Mouse (Mus musculus) urinary bladder, adult 2 months (tissue): Measurements from ENCODE around the gene Brd1. TPM values are rescaled to one million over a fixed set of nuclear protein-coding genes. Genes with fewer than 3 reads are reported as not detected.
"Not testable (repeated sequence)": the region's sequence is repeated elsewhere in the genome, so short reads cannot be mapped to it uniquely, and the experiment has no call there.

Experiments
- DNase-seq: peaks from one replicate; pipeline ENCODE4 v3.0.0; 2022; ENCODE audit warnings: low spot score
- polyA plus RNA-seq: library from polyadenylated mRNA; depleted of rRNA; stranded (reverse); fragments of >200 nt; gene quantifications from 2 replicates; pipeline ENCODE4 v1.2.3, GENCODE M21; 2012

Gene Brd1
- polyA plus RNA-seq, 1 experiment = 13.7 TPM

GRCm38 (mm10) chr15:88730717-88731116 lies 3.3 kb downstream of the Brd1 start:
- no peak for DNase-seq

GRCm38 (mm10) chr15:88727204-88727603 lies 6.8 kb downstream of the Brd1 start:
- DNase-seq = no peak

DNA sequence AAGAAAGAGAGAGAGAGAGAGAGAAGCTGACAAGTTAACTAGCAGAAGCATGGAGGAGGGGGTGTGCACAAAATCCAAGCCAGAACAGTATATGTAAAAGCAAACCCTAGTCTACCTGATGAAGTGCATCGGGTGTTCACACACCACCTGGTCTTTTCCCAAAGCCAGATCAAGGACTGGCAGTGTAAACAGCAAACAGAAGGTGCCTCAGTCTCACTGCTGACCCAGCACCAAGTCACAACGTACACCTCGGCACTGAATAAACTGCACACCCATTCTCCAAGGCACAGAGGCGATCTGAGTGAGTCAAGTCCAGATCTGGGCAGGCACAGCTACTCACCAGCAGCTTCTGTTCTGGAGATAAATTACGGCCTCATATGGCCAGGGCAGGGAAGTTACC lies 9.0 kb downstream of the Brd1 start:
- no peak for DNase-seq

DNA sequence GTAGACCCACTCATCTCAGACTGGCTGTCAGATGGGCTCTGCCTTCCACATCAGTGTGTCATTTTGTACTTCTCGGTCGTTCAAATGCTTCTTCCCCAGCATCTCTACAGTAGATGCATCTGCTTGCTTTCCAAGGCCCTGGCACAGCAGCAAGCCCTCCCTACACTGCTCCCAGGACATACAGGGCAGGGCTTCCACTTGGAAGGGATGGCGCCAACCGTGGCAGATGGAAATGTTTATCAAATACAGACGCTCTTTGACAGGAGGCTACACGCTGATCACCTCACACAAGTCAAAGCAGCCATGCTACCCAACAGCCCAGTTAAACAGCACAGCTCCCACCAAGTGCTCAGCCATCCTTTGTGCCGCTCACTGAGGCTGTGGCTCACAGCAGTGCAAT lies 9.7 kb downstream of the Brd1 start:
- DNase-seq = no peak

GRCm38 (mm10) chr15:88723205-88723604 lies 10.8 kb downstream of the Brd1 start:
- no peak for DNase-seq

GRCm38 (mm10) chr15:88717239-88717638 lies 16.8 kb downstream of the Brd1 start:
- DNase-seq = no peak

DNA sequence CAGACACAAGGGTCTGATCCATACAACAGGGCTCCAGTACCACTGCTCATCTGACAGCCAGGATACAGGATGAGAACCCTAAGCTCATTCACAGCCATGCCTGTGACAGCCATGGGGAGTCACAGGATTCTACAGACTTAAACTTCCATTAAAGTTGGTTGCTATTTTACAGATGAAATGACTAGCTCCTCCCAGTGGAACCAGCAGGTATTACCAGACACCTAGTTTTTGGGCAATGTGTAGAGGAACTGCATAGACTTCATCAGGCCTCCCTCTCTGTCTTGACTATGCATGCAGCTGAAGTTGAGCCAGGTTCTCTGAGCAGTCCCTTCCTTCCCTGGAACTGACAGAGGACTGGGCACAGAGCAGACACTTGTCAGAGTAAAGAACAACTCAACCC lies 17.7 kb downstream of the Brd1 start:
- no peak for DNase-seq

DNA sequence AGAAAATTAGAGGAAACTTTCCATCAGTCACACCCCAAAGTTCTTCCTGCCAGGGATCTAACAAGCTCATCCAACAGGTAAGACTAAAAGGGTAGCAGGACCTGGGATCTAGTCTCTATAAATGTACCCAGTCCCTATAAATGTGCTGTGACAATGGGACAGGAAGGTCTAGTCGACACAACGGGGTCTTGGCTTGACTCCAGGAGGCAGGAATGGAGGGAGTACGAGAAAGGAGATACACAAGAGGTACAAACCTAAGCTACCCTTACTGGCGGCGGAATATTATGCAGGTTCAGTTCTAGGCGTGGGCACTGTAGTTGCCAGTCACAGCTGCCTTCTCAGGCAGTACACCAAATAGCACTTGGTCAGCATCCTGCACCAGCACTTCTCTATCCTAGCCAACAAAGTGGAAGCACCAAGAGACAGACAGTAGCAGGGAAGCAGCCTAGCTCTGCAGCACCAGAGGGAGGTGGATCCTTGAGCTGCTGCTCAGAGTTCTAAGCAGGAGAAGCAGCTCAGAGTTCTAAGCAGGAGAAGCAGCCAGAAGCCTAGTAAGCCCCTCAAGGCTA lies 19.9 kb downstream of the Brd1 start:
- DNase-seq = no peak

DNA sequence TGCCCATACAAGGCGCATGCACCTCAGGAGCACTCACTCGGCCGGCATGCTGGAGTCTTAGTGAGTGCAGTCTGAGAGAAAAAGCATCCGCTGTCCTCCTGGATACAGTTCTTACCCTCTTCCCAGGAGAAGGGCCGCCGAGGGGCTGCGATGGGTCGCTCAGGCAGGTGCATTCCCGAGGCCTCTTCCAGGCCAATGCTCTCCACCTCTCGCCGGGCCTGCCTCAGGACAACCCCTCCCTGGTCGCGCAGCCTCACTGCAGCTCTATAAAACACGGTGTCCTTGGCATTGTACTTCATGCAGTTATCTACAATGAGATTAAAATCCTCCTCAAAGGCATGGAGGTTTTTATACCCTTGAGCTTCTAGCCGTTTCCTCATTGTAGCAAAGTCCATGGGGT lies 21.5 kb downstream of the Brd1 start:
- DNase-seq = no peak

GRCm38 (mm10) chr15:88709878-88710277 lies 24.2 kb downstream of the Brd1 start:
- DNase-seq = no peak

DNA sequence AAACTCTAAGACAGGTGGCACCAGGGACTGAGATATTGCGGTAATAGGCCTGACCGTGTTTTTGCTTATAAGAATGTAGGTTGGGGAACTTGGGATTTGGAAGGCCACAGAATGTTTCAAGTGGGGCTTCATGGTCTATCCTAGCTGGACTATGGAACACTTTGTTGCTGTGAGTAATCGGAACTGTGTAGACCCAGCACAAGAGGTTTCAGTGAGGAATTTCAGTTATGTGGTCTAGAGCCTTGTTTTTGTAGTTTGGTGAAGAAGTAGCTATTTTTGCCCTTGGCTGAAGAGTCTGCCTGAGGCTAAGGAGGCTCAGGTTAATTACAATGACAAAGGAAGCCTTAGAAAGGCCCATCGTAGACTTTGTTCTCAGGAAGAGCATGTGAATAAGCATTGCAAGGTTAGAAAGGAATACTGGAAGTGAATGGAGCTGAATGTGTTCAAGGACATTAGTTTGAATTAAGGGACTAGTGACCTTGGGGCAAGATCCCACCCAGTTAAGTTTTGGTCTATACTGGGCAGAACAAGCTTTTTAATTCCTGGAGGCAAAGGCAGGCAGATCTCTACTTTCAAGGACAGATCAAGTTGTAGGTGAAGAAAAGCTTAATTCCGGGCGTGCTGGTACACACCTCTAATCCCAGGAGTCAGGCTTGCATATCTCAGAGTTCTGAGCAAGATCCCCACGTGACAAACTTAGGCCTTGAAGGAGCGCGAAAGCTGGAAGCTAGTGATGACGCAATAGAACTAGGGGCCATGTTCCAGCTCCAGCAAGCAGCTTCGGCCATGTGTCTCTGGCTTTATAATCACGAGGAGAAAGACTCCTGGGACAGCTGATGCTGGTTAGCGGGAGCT lies 25.1 kb downstream of the Brd1 start:
- no peak for DNase-seq

DNA sequence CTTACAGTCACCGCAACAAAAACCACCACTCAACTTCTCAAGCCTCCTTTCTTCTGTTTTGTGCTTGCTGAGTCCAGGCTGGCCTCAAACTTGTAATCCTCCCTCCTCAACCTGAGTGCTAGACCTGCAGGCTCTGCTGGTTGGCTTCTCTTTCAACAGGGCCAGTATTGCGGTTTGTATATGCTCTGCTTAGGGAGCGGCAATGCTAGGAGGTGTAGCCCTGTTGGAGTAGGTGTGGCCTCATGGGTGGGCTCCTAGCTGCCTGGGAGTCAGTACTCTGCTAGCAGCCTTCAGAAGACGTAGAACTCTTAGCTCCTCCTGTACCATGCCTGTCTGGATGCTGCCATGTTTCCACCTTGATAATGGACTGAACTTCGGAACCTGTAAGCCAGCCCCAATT lies 25.8 kb downstream of the Brd1 start:
- no peak for DNase-seq

GRCm38 (mm10) chr15:88706987-88707386 lies 27.0 kb downstream of the Brd1 start:
- not testable (repeated sequence) for DNase-seq

DNA sequence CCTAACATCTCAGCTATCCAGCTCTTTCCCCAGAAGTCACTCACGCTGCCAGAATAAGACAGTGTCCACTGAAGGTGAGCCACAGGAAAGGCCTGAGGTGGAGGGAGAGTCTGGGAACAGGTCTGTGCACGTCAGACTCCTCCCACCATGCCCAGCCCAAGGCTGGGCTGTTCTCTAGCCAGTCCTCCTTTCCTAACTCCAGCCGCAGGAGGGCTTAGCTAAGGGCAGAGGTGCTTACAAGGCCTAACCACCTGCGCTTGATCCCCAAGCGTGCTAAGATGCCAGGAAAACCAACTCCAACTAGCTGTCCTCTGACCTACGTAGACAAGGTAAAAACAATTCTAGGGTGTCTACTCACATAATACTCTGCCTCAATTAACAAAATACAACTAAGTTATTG lies 27.7 kb downstream of the Brd1 start:
- DNase-seq = no peak

GRCm38 (mm10) chr15:88704284-88704683 lies 29.7 kb downstream of the Brd1 start:
- no peak for DNase-seq

DNA sequence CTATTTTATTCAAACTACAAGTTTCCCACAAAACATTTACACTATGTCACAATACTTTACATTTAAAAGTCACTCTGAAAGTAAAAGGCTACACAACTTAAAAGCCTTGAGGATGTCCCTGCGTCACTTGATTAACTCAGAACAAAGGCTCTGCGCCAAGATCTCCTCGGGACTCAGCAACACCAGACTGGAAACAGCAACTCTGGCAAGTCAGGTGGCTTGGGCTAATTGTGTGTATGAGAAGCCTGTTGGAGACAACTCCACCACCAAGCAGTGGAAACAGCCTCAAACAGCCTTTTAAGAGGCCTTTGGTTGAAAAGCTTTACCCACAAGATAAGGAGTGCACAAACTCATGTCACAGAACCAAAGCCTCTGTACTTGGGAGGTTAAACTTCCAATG lies 31.5 kb downstream of the Brd1 start:
- DNase-seq = no peak

DNA sequence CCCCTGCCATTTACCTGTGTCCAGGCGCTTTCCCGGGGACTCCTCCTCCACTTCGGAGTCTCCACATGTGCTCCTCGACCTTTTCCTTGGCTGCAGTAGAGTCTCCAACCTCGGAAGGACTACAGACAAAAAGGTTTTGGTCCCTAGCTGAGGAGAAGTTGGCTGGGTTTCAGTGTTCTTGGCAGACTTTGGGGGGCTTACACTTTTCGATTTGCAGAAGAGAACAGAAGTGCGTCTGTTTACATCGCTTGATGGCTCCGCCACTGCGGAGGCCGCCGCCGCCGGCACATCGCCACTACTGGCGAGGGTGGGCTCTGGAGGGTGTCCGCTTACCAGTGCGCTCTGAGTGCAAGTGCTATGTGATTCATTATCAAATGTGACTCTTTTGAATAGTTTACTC lies 33.3 kb downstream of the Brd1 start:
- DNase-seq = no peak

DNA sequence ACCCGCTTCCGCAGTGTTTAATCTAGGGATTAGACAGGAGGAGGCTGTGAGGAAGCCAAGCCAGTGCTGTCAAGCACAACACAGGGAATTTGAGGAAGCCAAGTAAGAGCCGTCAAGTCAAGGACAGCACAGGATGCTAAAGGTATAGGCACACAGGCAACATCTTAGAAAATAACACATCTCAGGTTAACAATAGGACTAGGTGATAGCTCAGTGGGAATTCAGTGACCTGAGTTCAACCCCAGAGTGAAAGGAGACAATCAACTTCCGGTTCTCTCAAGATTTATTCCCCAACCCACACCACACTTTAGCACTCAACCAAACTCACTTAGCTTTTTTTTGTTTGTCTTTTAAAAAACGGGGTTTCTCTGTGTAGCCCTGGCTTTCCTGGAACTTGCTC lies 34.5 kb downstream of the Brd1 start:
- no peak for DNase-seq

DNA sequence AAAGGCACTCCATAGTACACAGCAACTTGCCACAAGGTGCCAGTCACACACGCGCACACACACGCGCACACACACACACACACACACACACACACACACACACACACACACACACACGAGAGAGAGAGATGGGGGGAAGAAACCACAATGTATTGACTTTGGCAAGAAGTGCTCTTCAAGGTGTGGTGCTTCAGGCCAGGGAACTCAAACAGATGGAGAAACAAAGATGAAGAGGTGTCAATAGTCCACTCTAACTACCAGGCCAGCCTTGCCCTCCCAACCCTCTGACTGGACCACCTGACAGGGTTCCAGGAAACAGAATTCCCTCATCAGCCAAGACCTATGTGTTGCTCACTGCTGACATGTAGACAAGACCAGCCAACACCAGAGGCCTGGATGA lies 36.4 kb downstream of the Brd1 start:
- DNase-seq = no peak

GRCm38 (mm10) chr15:88696055-88696454 lies 38.0 kb downstream of the Brd1 start:
- DNase-seq = no peak

GRCm38 (mm10) chr15:88694033-88694432 lies 40.0 kb downstream of the Brd1 start:
- DNase-seq = no peak

GRCm38 (mm10) chr15:88692720-88693119 lies 41.3 kb downstream of the Brd1 start:
- DNase-seq = no peak

DNA sequence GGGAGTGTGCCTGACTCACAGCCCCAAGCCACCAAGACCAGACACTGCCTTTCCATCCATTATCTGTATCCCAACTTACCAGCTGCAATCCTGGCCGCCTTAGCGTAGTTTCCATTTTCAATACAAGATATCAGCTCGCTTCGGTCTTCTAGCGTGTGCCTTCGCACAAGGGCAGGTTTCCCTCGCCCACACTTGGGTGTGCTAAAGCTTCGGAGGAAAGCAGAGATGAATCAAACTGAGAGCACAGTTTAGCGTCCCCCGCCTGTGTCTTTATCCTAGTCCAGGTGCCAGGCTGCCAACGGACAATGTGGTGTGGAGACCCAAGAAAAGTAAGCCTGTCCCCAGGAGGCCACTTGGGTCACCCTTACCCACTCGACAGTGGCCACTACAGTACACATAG lies 42.9 kb downstream of the Brd1 start:
- DNase-seq = no peak

DNA sequence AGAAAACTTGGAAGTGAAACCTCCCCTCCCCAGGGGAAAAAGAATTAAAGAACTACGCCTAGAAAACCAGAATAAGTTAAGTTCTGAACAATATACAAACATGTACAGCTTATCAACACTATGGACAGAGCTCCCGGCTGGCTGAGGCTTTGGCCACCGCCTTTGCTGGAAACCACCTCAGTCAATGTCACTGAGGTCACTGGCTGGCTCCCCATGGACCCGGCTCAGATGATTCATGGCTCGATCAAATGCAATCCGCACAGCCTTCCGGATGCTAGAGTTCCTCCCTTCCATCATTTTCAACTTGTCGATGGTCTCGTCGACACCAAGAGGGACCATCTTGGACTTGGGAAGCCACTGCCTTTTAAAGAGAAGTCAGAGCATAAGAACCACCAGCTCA lies 45.9 kb downstream of the Brd1 start:
- DNase-seq = no peak
